Mouse (Mus musculus) neural tube, embryonic 14.5 days (tissue): ENCODE results near the gene Aes. TPM values are rescaled to one million over a fixed set of nuclear protein-coding genes. Genes with fewer than 3 reads are reported as not detected.

Experiments used
- ATAC-seq: fragments of 200-750 bp; cut with Nextera tagmentation; 2 replicates; pipeline ENCODE4 v1.8.0; 2017; ENCODE audit warnings: low read depth, mild to moderate bottlenecking, moderate TSS enrichment, moderate library complexity
- H3K27ac ChIP-seq: fragments of 300-500 bp; sonication (generic); 2 replicates; pipeline ENCODE4 v1.5.1; 2014; ENCODE audit warnings: low read depth, mild to moderate bottlenecking, control low read depth, low read length, moderate library complexity, mixed read lengths
- H3K27me3 ChIP-seq: fragments of 300-500 bp; sonication (generic); 2 replicates; pipeline ENCODE4 v1.6.1; 2014; ENCODE audit warnings: low read length; ENCODE audit not compliant: control insufficient read depth, insufficient read depth
- H3K36me3 ChIP-seq: fragments of 300-500 bp; sonication (generic); 2 replicates; pipeline ENCODE4 v1.6.1; 2014; ENCODE audit warnings: low read length, mixed read lengths; ENCODE audit not compliant: control insufficient read depth, insufficient read depth
- H3K4me1 ChIP-seq: fragments of 300-500 bp; sonication (generic); 2 replicates; pipeline ENCODE4 v1.6.1; 2014; ENCODE audit warnings: low read length; ENCODE audit not compliant: control insufficient read depth, insufficient read depth
- H3K4me2 ChIP-seq: fragments of 300-500 bp; sonication (generic); 2 replicates; pipeline ENCODE4 v1.6.1; 2014; ENCODE audit warnings: mild to moderate bottlenecking, low read depth, low read length, control low read depth
- H3K4me3 ChIP-seq: fragments of 300-500 bp; sonication (generic); 2 replicates; pipeline ENCODE4 v1.5.1; 2014; ENCODE audit warnings: low read depth, low read length, control low read depth, mixed read lengths
- H3K9ac ChIP-seq: fragments of 300-500 bp; sonication (generic); replicated peaks from 2 replicates; pipeline ENCODE4 v1.6.1; 2014; ENCODE audit warnings: low read depth, mild to moderate bottlenecking, control low read depth, low read length, mixed read lengths
- H3K9me3 ChIP-seq: fragments of 300-500 bp; sonication (generic); 2 replicates; pipeline ENCODE4 v1.6.1; 2016; ENCODE audit warnings: low read length; ENCODE audit not compliant: control insufficient read depth
- WGBS: fragments of 180-500 bp; shearing (Covaris S2); extraction: QIAGEN DNeasy Blood & Tissue Kit; methylation state at CpG from one replicate; pipeline ENCODE4 v1.1.7; 2014; 5-methylcytosine and 5-hydroxymethylcytosine counted together
- polyA plus RNA-seq: library from polyadenylated mRNA; unstranded; fragments of >200 nt; fragmentation: Nextera tagmentation; extraction: Ambion mirVana; gene quantifications from 2 replicates; pipeline ENCODE4 v1.2.1, GENCODE M21; 2014

The Aes gene
- polyA plus RNA-seq, 1 experiment from 2014 or later: 599 TPM

GRCm38 (mm10) chr10:81563481-81563880 lies 4.2 kb downstream of the Aes start:
- H3K4me3 ChIP-seq: no peak overlapping the region
- H3K4me2 ChIP-seq: no peak overlapping the region
- no peaks in the 10 kb centered on the region for H3K9me3 ChIP-seq
- H3K36me3 ChIP-seq: 0 out of 2 replicates have a peak, but pooled peaks cover 8% of the 10 kb centered on the region
- no peak overlapping the region for H3K27ac ChIP-seq
- ATAC-seq: no peak
- H3K9ac ChIP-seq: no peak overlapping the region
- 48% methylated on average over 6 of the region's 6 CpGs for WGBS
- H3K4me1 ChIP-seq: peaks cover 23% of the 10 kb centered on the region
- H3K27me3 ChIP-seq: no peaks in the 10 kb centered on the region

DNA sequence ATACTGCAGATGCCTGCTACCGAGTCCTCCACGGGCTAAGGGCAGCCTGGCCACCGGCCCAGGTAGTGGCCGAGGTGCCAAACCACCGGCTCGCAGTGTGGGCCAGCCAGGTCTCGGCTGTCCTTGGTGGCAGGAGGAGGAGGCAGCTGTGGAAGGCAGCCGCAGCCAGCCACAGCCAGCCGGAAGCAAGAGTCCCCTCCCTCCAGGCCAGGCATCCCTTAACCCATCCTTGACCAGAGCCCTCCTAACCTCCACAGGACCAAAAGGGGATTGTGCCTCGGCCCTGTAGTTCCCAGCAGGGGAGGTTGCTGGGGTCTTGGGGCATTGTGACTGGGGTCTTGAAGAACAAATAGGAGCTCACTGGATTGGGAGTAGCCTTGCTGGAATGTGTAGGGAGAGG lies 4.9 kb downstream of the Aes start:
- H3K27me3 ChIP-seq: no peaks in the 10 kb centered on the region
- H3K4me2 ChIP-seq: 0 out of 2 replicates have a peak overlapping the region, but pooled peaks have one; percentile 12
- WGBS: 1% methylated on average over 10 of the region's 10 CpGs
- no peak for ATAC-seq
- no peaks in the 10 kb centered on the region for H3K9me3 ChIP-seq
- peak overlapping the region; percentile 11; the same call in 1 of the 2 replicates for H3K4me3 ChIP-seq
- H3K36me3 ChIP-seq: 0 out of 2 replicates have a peak, but pooled peaks cover 8% of the 10 kb centered on the region
- peaks cover 30% of the 10 kb centered on the region for H3K4me1 ChIP-seq
- H3K9ac ChIP-seq: peak overlapping the region; percentile 17; the same call in 1 of the 2 replicates
- H3K27ac ChIP-seq: no peak overlapping the region

GRCm38 (mm10) chr10:81564734-81565133 lies 5.4 kb downstream of the Aes start:
- H3K4me2 ChIP-seq: no peak overlapping the region
- H3K4me3 ChIP-seq: no peak overlapping the region
- H3K36me3 ChIP-seq: 0 out of 2 replicates have a peak, but pooled peaks cover 8% of the 10 kb centered on the region
- no peak for ATAC-seq
- WGBS: 18% methylated on average over 10 of the region's 10 CpGs
- no peak overlapping the region for H3K9ac ChIP-seq
- H3K27me3 ChIP-seq: no peaks in the 10 kb centered on the region
- no peak overlapping the region for H3K27ac ChIP-seq
- no peaks in the 10 kb centered on the region for H3K9me3 ChIP-seq
- peaks cover 32% of the 10 kb centered on the region for H3K4me1 ChIP-seq

GRCm38 (mm10) chr10:81565257-81566228 lies 6.3 kb downstream of the Aes start:
- no peak overlapping the region for H3K9ac ChIP-seq
- no peak overlapping the region; the same call in 1 of the 2 replicates for H3K27ac ChIP-seq
- ATAC-seq: no peak
- no peak overlapping the region for H3K4me3 ChIP-seq
- H3K4me2 ChIP-seq: no peak overlapping the region
- peaks cover 34% of the 10 kb centered on the region for H3K4me1 ChIP-seq
- H3K9me3 ChIP-seq: no peaks in the 10 kb centered on the region
- H3K27me3 ChIP-seq: no peaks in the 10 kb centered on the region
- 0 out of 2 replicates have a peak, but pooled peaks cover 8% of the 10 kb centered on the region for H3K36me3 ChIP-seq
- 36% methylated on average over 20 of the region's 20 CpGs for WGBS

DNA sequence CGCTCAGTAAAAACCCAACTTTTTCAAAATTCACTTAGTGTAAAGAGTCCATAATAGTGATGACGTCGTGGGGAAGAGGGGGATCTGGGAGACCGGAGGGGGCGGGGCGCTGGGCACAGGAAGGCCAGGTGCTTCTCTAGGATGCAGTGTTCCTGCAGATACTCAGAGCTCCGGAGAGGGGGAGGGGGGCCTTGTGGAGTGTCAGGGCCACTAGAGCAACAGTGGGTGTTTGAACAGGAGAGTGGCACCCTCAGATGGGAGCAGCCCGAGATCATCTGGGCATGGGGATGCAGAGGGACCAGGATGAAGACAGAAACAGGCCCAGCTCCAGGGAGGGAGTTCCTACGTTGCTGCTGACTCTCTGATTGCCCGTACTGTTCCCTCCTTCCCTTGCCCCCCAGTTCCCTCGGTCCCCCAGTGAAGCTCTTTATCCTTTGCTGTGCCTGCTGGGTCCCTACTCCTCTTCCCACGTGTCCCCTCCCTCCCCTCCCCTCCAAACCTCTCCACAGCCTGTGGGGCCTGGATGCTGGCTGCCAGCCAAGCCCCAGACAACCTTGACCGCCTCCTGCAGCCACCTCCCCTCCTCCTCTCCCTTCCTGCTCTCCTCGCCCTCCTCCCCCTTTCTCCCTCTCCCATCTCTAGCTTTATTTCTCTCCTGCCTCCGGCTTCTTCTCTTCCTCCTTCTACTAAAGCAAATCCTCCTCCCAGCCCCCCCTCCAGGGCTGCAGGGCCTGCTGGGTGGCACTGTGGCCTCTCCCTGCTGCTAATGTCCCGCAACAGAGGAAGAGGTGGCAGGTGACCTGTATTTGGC lies 9.3 kb downstream of the Aes start:
- 0 out of 2 replicates have a peak, but pooled peaks cover 8% of the 10 kb centered on the region for H3K36me3 ChIP-seq
- H3K27me3 ChIP-seq: peaks cover 5% of the 10 kb centered on the region; the same call in 1 of the 2 replicates
- WGBS: 11% methylated on average over 16 of the region's 16 CpGs
- no peak for ATAC-seq
- no peak overlapping the region for H3K9ac ChIP-seq
- H3K4me2 ChIP-seq: 0 out of 2 replicates have a peak overlapping the region, but pooled peaks have one; percentile 20
- H3K9me3 ChIP-seq: no peaks in the 10 kb centered on the region
- H3K4me1 ChIP-seq: peaks cover 34% of the 10 kb centered on the region
- H3K4me3 ChIP-seq: no peak overlapping the region
- 0 out of 2 replicates have a peak overlapping the region, but pooled peaks have one; percentile 52 for H3K27ac ChIP-seq

DNA sequence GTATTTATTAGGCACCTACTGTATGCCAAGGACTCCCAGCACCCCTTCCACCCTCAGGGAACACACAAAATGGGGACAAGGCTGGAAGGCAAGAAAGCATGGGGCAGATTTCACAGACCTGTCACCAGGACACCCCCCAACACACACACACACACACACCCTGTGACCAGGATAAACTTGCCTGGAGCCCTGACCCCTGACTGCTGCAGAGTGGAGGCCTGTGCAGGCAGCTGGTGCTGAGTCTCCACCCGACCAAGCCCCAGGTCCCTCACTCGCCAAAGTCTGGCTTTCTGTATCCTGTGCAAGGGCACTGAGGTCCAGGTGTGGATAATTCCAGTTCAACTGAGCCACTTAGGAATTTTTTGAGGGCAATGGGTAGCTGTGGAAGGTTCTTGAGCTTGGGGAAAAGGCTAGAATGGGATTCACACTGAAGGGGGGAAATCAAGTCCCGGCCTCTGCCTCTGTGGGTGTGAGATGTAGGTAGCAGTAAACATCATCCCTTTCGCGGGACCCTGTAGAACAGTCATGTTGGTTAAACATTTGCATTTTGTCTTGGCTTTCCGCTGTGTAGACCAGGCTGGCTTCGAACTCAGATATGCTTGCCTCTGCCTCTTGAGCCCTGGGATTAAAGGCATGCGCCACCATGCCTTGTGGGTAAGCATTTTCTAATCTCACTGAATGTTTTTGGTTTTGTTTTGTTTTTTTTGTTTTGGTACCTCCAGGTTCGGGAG lies 10.4 kb downstream of the Aes start:
- no peak overlapping the region for H3K27ac ChIP-seq
- peaks cover 30% of the 10 kb centered on the region for H3K4me1 ChIP-seq
- WGBS: 50% methylated on average over 9 of the region's 9 CpGs
- H3K4me2 ChIP-seq: no peak overlapping the region
- no peak overlapping the region for H3K4me3 ChIP-seq
- H3K27me3 ChIP-seq: peaks cover 5% of the 10 kb centered on the region; the same call in 1 of the 2 replicates
- no peaks in the 10 kb centered on the region for H3K9me3 ChIP-seq
- H3K36me3 ChIP-seq: 0 out of 2 replicates have a peak, but pooled peaks cover 6% of the 10 kb centered on the region
- ATAC-seq: no peak
- H3K9ac ChIP-seq: no peak overlapping the region

DNA sequence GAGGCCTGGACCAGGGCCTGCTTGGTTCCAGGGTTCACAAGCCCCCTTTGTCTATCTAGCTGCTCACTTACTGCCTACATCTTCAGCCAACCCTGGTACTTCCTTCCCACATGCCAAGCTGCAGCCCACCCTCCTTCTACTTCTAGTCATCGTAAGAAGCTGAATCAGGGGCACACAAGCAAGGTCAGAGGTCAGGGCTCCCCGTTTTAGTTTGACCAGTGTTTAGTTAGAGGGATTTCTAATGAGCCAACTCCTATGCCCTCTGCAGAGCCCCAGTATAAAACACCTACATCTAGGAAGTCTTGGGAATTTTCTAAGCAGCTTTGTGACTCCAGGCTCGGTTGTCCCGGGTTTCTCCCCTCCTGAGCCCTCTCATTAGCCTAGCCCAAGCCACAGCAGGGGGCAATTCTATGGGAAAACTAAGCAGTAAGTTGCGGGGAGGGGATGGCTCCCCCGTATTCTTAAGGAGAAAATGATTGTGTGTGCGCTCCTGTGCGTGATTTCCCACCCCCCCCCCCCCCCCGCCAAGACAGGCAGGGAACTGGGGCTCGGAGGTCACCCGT lies 11.0 kb downstream of the Aes start:
- Histone ChIP-seq H3K36me3 (0 out of 2 replicates have a peak, but pooled peaks cover 4% of the 10 kb centered on the region), H3K9ac (no peak overlapping the region; the same call in 1 of the 2 replicates), H3K27me3 (peaks cover 5% of the 10 kb centered on the region; the same call in 1 of the 2 replicates), H3K4me2 (peak overlapping the region; percentile 60), H3K4me3 (peak overlapping the region; percentile 24; the same call in 1 of the 2 replicates), H3K27ac (peak overlapping the region; percentile 78), H3K4me1 (peaks cover 31% of the 10 kb centered on the region), H3K9me3 (no peaks in the 10 kb centered on the region)
- WGBS: under 1% methylated on average over 7 of the region's 11 CpGs
- peak; percentile 7 for ATAC-seq
